Mouse (Mus musculus) layer of hippocampus, adult 2 months (tissue): ENCODE data around the gene Prps2. TPM values are rescaled to one million over a fixed set of nuclear protein-coding genes. Genes with fewer than 3 reads are reported as not detected.

Experiments
- DNase-seq, 2 experiments: peaks; one replicate each; pipeline ENCODE4 v3.0.0; 2022; ENCODE audit warnings: low spot score in 2 of 2
- H3K27ac ChIP-seq: fragments of 200-600 bp; 2 replicates; pipeline ENCODE4 v1.8.1; 2022
- H3K4me3 ChIP-seq: fragments of 200-600 bp; 2 replicates; pipeline ENCODE4 v1.8.1; 2022; ENCODE audit warnings: mild to moderate bottlenecking
- CTCF ChIP-seq: fragments of 200-600 bp; conservative IDR thresholded peaks from 2 replicates; pipeline ENCODE4 v1.8.1; 2022; ENCODE audit warnings: antibody characterized with exemption, mild to moderate bottlenecking, moderate library complexity
- total RNA-seq, 2 experiments: library from RNA; stranded (reverse); gene quantifications; 2 replicates each; pipeline ENCODE4 v1.2.3; 2021

Gene Prps2
- total RNA-seq, 2 experiments from 2014 or later = 22.4 to 24.7 TPM

DNA sequence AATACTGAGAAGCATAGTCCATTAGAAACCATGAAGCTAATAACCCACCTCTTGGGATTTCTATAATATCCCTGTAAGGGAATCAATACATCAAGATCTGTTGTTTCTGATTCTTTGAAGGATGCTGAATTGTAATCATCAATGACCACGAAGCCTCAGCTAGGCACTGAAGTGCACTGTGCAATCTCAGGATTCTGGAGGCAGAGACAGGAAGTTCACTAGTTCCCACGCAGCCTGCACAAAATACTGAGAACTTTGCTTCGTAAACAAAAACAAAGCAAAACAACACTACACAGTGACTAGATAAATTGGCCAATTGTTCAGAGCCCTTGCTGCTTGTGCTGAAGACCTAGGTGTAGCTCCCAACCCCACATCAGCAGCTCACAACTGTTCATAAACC lies 40.7 kb downstream of the Prps2 start:
- no peak for DNase-seq
- no peak overlapping the region for H3K27ac ChIP-seq
- TF ChIP-seq CTCF = no peak
- H3K4me3 ChIP-seq = no peak overlapping the region

DNA sequence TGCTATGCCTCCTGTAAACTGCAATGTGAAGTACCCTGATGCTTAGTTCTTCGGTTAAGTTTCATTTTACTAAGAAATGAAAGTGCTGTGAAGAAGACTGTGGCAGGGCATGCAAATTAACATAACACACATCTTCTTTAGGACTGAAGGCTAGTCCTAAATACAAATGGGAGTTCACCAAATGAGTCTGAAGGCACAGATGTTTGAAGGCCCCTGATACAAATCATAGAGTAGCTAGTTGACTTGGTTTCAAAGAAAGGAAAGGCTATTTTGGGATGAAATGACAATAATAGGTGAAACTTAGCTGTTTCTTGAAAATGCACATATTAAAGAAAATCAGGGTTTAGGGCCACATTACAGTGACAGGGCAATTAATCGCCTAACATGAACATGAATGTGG lies 42.4 kb downstream of the Prps2 start:
- DNase-seq = no peak
- H3K27ac ChIP-seq = no peak overlapping the region
- H3K4me3 ChIP-seq = no peak overlapping the region
- TF ChIP-seq CTCF = no peak

DNA sequence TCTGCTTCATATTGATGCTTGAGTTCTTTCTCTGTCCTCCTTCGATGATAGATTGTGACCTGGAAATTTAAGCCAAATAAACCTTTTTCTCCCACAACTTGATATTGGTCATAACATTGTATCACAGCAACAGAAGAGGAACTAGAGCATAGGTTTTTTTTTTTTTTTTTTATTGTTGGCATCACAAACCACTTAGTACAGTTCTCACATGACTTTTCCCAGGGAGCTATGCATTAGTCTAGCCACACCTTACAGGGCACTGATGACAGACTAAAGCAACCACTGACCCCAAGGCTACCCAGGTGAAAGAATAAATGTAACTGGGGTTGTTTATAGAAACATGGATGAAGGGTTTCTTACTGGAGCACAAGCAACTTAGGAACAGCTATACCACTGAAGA lies 44.6 kb downstream of the Prps2 start:
- no peak for TF ChIP-seq CTCF
- DNase-seq = no peak
- no peak overlapping the region for H3K4me3 ChIP-seq
- H3K27ac ChIP-seq = no peak overlapping the region

DNA sequence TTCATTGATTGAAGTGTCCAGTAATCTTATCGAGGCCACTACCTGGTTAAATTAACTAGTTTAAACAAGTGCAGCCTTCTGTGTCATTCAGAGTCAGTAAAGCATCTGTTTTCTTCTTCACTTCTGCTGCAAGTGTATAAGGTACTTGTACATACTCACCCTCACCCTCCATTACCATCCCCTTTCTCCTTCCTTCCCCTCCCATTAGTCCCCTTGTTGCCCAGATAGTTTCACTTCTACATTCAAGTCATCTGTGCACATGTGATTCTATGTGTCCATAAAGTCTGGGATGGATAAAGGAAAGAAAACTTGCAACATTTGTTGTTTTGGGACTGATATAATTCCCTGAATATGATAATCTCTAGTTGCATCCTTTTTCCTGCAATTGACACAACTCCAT lies 48.0 kb downstream of the Prps2 start:
- no peak overlapping the region for H3K4me3 ChIP-seq
- TF ChIP-seq CTCF = no peak
- no peak overlapping the region for H3K27ac ChIP-seq
- no peak for DNase-seq

DNA sequence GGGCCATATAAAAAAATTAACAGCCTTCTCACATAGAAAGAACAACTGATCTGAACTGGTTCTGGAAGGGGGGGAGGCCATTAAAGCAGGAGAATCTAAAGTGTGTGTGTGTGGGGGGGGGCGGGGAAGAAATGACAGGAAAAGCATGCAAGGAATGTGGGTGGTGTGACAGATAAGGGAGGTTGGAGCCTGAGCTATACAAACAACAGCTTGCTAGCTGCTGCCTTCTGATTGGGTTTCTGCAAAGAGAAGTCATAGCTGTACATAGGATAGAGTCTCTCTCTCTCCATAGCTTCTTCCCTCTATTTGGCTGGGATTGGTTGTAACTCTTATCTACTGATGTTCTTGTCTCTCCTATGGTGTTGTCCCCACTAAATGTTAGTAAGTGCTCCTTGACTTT lies 49.9 kb downstream of the Prps2 start:
- DNase-seq = no peak
- Histone ChIP-seq H3K27ac (peak overlapping the region; percentile 55), H3K4me3 (no peak overlapping the region)
- no peak for TF ChIP-seq CTCF

DNA sequence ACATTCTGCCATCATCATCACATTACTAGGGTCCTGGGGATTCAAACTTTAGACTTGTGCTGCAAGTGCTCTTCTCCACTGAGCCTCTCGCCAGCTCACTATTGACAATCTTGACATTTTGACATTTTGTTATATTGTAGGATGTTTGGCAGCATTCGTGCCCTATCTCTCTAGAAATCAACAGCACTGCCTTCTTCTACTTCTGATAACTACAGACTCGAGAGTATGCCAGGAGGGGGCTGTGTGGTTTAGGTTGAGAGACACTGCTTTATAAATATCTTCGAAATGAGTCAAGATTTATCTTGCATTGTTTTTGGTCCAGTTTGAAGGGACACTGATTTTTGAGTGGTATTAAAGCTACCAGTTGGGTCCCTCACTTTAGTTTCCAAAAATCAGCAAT lies 51.6 kb downstream of the Prps2 start:
- TF ChIP-seq CTCF = no peak
- H3K4me3 ChIP-seq = no peak overlapping the region
- peak overlapping the region; percentile 51; the same call in 1 of the 2 replicates for H3K27ac ChIP-seq
- no peak for DNase-seq

DNA sequence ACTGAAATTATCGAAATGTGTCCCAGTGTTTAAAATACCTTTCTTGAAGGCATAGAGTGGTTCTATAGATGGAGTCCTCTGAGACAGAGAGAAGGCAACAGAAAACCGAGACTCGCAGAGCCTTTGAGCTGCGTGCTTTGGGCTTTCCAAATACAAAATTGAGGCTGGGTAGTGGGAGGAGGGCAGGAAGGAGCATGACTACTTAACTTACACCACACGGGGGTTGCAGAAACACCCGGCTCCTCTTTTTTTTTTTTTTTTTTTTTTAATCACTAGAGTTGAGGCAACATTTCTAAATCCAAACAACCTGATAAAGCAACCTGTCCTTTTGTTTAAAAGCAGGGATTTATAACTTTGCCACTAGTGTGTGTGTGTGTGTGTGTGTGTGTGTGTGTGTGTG lies 52.1 kb downstream of the Prps2 start, which contains the start of gene Tlr7:
Gene Tlr7 (minus strand): TSS at position 160 of the 400 bp plus-strand sequence.
- Histone ChIP-seq H3K4me3 (no peak within 1 kb of the TSS), H3K27ac (peak within 1 kb of the TSS; percentile 78)
- DNase-seq = no peak
- TF ChIP-seq CTCF = no peak

DNA sequence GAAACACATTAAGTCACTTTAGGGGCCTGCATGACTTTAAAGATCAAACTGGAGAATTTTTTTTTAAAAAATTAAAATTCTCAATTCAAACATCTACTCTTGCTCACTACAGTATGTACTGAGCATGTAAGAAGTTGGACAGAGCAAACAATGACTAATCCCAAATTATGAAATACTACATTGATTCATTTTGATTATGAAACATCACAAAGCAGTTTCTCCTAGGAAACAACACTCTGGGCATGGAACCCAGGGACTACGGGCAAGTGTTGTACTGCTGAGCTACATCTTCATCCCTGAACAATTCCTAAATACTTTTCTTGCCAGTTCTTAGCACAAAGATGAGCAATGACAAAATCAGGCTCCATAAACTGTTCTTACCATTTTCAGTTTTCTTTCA lies 52.9 kb downstream of the Prps2 start:
- TF ChIP-seq CTCF = no peak
- H3K4me3 ChIP-seq = no peak overlapping the region
- no peak for DNase-seq
- peak overlapping the region; percentile 78 for H3K27ac ChIP-seq

DNA sequence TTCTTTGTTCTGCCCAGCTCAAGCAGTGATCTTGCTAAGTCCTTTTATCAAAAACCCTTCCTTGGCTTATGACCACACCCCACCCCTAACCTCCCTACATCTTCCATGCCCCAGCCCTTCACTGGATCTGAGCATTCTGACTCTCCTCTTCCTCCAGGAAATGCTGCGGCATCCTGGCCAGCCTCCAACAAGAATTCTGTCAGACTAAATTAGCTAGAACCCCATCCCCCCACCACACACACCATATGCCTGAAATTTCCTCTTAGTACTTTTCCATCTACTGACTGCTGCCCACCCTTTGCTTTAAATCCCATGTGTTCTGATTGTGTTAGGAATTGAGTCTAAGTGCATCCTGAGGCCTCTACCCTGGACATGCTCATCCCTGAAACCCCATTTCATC lies 53.5 kb downstream of the Prps2 start:
- peak overlapping the region; percentile 78 for H3K27ac ChIP-seq
- no peak overlapping the region for H3K4me3 ChIP-seq
- DNase-seq = peak; percentile 19 to 28
- no peak for TF ChIP-seq CTCF

DNA sequence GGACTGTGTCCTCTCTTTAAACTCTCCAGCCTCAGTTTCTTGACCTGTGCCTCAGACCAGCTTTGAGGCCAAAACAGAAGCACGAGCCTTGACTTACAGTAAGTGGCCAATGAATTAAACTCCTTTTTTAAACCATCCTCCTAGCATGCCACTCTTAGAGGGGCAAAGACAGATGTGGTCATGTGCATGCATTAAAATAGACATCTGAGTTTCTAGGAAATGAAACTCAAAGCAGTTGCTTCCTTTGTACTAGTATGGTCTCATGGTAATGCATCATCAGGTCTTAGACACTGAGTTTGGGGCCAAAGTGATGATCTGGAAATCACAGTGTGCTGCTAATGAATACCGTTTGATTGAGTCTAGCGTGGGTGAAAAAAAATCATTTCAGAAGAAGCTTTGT lies 54.0 kb downstream of the Prps2 start:
- peak overlapping the region; percentile 78 for H3K27ac ChIP-seq
- DNase-seq = no peak
- H3K4me3 ChIP-seq = no peak overlapping the region
- TF ChIP-seq CTCF = no peak

DNA sequence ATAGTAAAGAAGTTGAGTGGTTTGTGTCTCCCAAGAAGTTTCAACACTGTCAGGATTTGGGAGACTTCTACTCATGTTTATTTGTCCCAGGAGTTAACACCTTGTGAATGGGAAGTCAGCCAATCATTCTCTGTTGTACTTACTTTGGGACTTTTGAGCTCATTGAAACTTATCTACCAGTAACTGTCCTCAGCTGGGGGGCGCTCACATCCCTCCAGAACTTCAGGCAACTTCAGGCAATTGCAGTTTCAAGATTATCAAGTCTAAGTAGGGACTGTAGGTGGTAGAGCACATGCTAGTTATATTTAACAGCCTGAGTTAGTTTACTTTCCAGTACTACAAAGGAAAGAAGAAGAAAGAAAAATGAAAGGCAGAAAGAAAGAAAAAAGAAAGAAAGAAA lies 58.8 kb downstream of the Prps2 start:
- no peak for DNase-seq
- TF ChIP-seq CTCF = peak; percentile 20; the same call in 1 of the 2 replicates
- H3K4me3 ChIP-seq = no peak overlapping the region
- no peak overlapping the region for H3K27ac ChIP-seq

DNA sequence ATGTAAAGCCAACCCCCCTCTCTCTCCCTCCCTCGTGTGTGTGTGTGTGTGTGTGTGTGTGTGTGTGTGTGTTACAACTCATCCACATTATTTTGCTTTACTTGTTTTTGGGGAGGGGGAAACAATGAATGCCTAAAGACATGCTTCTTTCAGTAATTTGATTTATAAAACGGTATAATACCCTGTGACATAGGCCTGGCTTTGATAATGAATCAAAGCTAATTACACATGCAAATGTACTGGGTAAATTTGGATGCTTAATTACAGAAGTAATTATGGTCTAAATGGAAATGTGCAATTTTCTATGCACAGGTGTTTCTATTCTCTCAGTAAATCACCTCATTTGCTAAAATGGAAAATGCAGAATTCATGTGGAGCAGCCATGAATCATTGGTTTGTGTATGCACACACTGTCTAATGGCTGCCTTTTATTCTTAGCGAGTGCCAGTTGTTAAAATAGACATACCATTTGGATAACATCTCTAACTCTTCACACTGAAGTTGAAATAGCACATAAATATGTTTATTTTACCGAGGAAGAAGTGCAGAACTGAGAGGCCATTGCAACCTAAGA lies 61.2 kb downstream of the Prps2 start:
- no peak for TF ChIP-seq CTCF
- no peak for DNase-seq
- Histone ChIP-seq H3K4me3 (no peak overlapping the region), H3K27ac (no peak overlapping the region)

DNA sequence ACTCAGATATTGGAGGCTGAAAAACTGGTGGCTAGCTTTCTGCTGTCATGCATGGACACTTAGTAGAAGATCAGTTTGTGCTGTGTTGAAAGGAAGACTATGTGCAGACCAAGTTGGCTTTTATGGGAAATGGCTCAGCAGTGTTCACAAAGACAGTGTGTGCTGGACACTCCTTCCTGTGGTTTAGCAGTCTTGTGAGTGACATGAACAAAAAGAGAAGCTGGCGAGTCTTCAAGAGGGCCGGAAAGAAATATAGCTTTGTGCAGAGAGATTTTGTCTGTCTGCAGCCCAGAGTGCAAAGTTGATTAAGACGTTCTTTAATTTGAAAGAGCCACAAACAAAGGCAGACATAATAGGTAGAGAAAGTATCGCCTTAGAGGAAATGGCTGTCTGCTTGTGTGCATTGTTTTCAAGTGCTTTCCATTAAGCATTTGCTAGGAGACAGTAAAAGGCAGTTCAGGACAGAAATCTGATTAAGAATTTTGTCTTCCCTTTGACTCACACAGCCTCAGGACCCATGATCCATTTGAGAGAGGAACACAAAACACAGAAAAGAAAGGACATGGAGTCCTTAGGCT lies 63.6 kb downstream of the Prps2 start:
- no peak for DNase-seq
- no peak overlapping the region for H3K27ac ChIP-seq
- no peak overlapping the region for H3K4me3 ChIP-seq
- TF ChIP-seq CTCF = no peak

DNA sequence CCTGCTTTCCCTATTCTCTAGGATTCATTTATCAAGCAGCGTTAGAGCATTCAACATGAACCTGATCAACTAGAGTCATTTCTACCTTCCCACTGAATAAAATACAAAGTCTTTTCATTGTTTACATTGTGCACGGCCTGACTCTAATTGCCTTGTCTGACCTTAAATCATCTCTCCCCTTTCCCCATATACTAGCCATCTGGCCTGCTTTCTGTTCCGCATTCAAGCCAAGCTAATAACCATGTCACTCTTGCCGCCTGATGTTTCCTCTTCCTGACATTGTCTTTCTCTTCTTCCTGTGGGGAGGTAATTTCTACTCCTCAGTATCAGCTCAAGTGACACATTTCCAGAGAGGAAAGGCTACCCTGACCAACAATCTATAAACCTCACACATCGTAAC lies 66.8 kb downstream of the Prps2 start:
- H3K27ac ChIP-seq = no peak overlapping the region
- no peak for DNase-seq
- no peak overlapping the region for H3K4me3 ChIP-seq
- TF ChIP-seq CTCF = no peak
